Mouse (Mus musculus): ENCODE measurements at regions not wholly inside any gene's neighbourhood (a gene's known extent, or its start where the extent isn't known, plus 50 kb on each side); places are given as distances from the start of the nearest gene placed in this dataset.

GRCm38 (mm10) chr15:62952487-62953214, 892.3 kb downstream of the Gsdmc2 start:
- Histone ChIP-seq H3K9me3 (replicated peaks; ENCODE audit: control insufficient read depth, low read length) (no peaks in the 10 kb centered on the region), H3K36me3 (replicated peaks; ENCODE audit: control insufficient read depth, insufficient read depth, low read depth, low read length) (no peaks in the 10 kb centered on the region), H3K4me1 (ENCODE audit: control insufficient read depth, insufficient read depth, low read length) (no peaks in the 10 kb centered on the region), H3K4me2 (ENCODE audit: low read depth, low read length) (no peak overlapping the region), H3K9ac (replicated peaks; ENCODE audit: low read length) (no peak overlapping the region), H3K4me3 (ENCODE audit: low read depth, low read length) (no peak overlapping the region), H3K27ac (replicated peaks; ENCODE audit: low read depth, low read length) (no peak overlapping the region), H3K27me3 (ENCODE audit: control insufficient read depth, insufficient read depth, low read length) (no peaks in the 10 kb centered on the region)
- WGBS: 49% methylated on average over 5 of the region's 5 CpGs
- peak; percentile 17 for DNase-seq (ENCODE audit: low spot score)
- ATAC-seq (replicated peaks; ENCODE audit: insufficient number of reproducible peaks, low FRiP score, low TSS enrichment, low read depth): no peak

GRCm38 (mm10) chr15:62939416-62939815, 905.6 kb downstream of the Gsdmc2 start:
- H3K27ac ChIP-seq (replicated peaks; ENCODE audit: low read depth, low read length): no peak overlapping the region
- no peaks in the 10 kb centered on the region for H3K9me3 ChIP-seq (replicated peaks; ENCODE audit: control insufficient read depth, low read length)
- no peaks in the 10 kb centered on the region for H3K27me3 ChIP-seq (ENCODE audit: control insufficient read depth, insufficient read depth, low read length)
- H3K9ac ChIP-seq (replicated peaks; ENCODE audit: low read length): no peak overlapping the region
- WGBS: 81% methylated on average over 2 of the region's 2 CpGs
- no peak overlapping the region for H3K4me3 ChIP-seq (ENCODE audit: low read depth, low read length)
- DNase-seq (ENCODE audit: low spot score) (no peak), ATAC-seq (replicated peaks; ENCODE audit: insufficient number of reproducible peaks, low FRiP score, low TSS enrichment, low read depth) (no peak)
- H3K36me3 ChIP-seq (replicated peaks; ENCODE audit: control insufficient read depth, insufficient read depth, low read depth, low read length): no peaks in the 10 kb centered on the region
- no peaks in the 10 kb centered on the region for H3K4me1 ChIP-seq (ENCODE audit: control insufficient read depth, insufficient read depth, low read length)
- H3K4me2 ChIP-seq (ENCODE audit: low read depth, low read length): no peak overlapping the region

GRCm38 (mm10) chr15:62937756-62938155, 907.2 kb downstream of the Gsdmc2 start:
- ATAC-seq (replicated peaks; ENCODE audit: insufficient number of reproducible peaks, low FRiP score, low TSS enrichment, low read depth) (no peak), DNase-seq (ENCODE audit: low spot score) (no peak)
- H3K27me3 ChIP-seq (ENCODE audit: control insufficient read depth, insufficient read depth, low read length): no peaks in the 10 kb centered on the region
- no peaks in the 10 kb centered on the region for H3K9me3 ChIP-seq (replicated peaks; ENCODE audit: control insufficient read depth, low read length)
- no peak overlapping the region for H3K9ac ChIP-seq (replicated peaks; ENCODE audit: low read length)
- H3K27ac ChIP-seq (replicated peaks; ENCODE audit: low read depth, low read length): no peak overlapping the region
- no peaks in the 10 kb centered on the region for H3K36me3 ChIP-seq (replicated peaks; ENCODE audit: control insufficient read depth, insufficient read depth, low read depth, low read length)
- 81% methylated on average over 4 of the region's 4 CpGs for WGBS
- no peak overlapping the region for H3K4me3 ChIP-seq (ENCODE audit: low read depth, low read length)
- H3K4me2 ChIP-seq (ENCODE audit: low read depth, low read length): no peak overlapping the region
- no peaks in the 10 kb centered on the region for H3K4me1 ChIP-seq (ENCODE audit: control insufficient read depth, insufficient read depth, low read length)

- Histone ChIP-seq H3K4me3 (ENCODE audit: low read depth, low read length) (no peak overlapping the region), H3K9me3 (replicated peaks; ENCODE audit: control insufficient read depth, low read length) (no peaks in the 10 kb centered on the region), H3K27me3 (ENCODE audit: control insufficient read depth, insufficient read depth, low read length) (no peaks in the 10 kb centered on the region), H3K4me1 (ENCODE audit: control insufficient read depth, insufficient read depth, low read length) (no peaks in the 10 kb centered on the region), H3K36me3 (replicated peaks; ENCODE audit: control insufficient read depth, insufficient read depth, low read depth, low read length) (no peaks in the 10 kb centered on the region), H3K27ac (replicated peaks; ENCODE audit: low read depth, low read length) (no peak overlapping the region), H3K4me2 (ENCODE audit: low read depth, low read length) (no peak overlapping the region), H3K9ac (replicated peaks; ENCODE audit: low read length) (no peak overlapping the region)
- ATAC-seq (replicated peaks; ENCODE audit: insufficient number of reproducible peaks, low FRiP score, low TSS enrichment, low read depth): no peak
- DNase-seq (ENCODE audit: low spot score): peak; percentile 40
Observed at GRCm38 (mm10) chr15:62934522-62935189, 910.3 kb downstream of the Gsdmc2 start.

- H3K4me3 ChIP-seq (ENCODE audit: low read depth, low read length): no peak overlapping the region
- H3K27ac ChIP-seq (replicated peaks; ENCODE audit: low read depth, low read length): no peak overlapping the region
- DNase-seq (ENCODE audit: low spot score) (no peak), ATAC-seq (replicated peaks; ENCODE audit: insufficient number of reproducible peaks, low FRiP score, low TSS enrichment, low read depth) (no peak)
- no peaks in the 10 kb centered on the region for H3K27me3 ChIP-seq (ENCODE audit: control insufficient read depth, insufficient read depth, low read length)
- WGBS: 93% methylated on average over 2 of the region's 2 CpGs
- no peak overlapping the region for H3K9ac ChIP-seq (replicated peaks; ENCODE audit: low read length)
- no peaks in the 10 kb centered on the region for H3K9me3 ChIP-seq (replicated peaks; ENCODE audit: control insufficient read depth, low read length)
- H3K36me3 ChIP-seq (replicated peaks; ENCODE audit: control insufficient read depth, insufficient read depth, low read depth, low read length): no peaks in the 10 kb centered on the region
- H3K4me2 ChIP-seq (ENCODE audit: low read depth, low read length): no peak overlapping the region
- no peaks in the 10 kb centered on the region for H3K4me1 ChIP-seq (ENCODE audit: control insufficient read depth, insufficient read depth, low read length)
Observed at GRCm38 (mm10) chr15:62920520-62920919, 924.5 kb downstream of the Gsdmc2 start.

GRCm38 (mm10) chr15:62919264-62919663, 925.7 kb downstream of the Gsdmc2 start:
- no peak for ATAC-seq (replicated peaks; ENCODE audit: insufficient number of reproducible peaks, low FRiP score, low TSS enrichment, low read depth)
- Histone ChIP-seq H3K4me3 (ENCODE audit: low read depth, low read length) (no peak overlapping the region), H3K9me3 (replicated peaks; ENCODE audit: control insufficient read depth, low read length) (no peaks in the 10 kb centered on the region)

GRCm38 (mm10) chr15:62908379-62908778, 936.6 kb downstream of the Gsdmc2 start:
- no peak overlapping the region for H3K27ac ChIP-seq (replicated peaks; ENCODE audit: low read depth, low read length)
- ATAC-seq (replicated peaks; ENCODE audit: insufficient number of reproducible peaks, low FRiP score, low TSS enrichment, low read depth) (no peak), DNase-seq (ENCODE audit: low spot score) (no peak)
- WGBS: 48% methylated on average over 4 of the region's 4 CpGs
- H3K4me2 ChIP-seq (ENCODE audit: low read depth, low read length): no peak overlapping the region
- H3K9me3 ChIP-seq (replicated peaks; ENCODE audit: control insufficient read depth, low read length): no peaks in the 10 kb centered on the region
- H3K4me3 ChIP-seq (ENCODE audit: low read depth, low read length): no peak overlapping the region
- no peaks in the 10 kb centered on the region for H3K36me3 ChIP-seq (replicated peaks; ENCODE audit: control insufficient read depth, insufficient read depth, low read depth, low read length)
- H3K9ac ChIP-seq (replicated peaks; ENCODE audit: low read length): no peak overlapping the region
- no peaks in the 10 kb centered on the region for H3K27me3 ChIP-seq (ENCODE audit: control insufficient read depth, insufficient read depth, low read length)
- no peaks in the 10 kb centered on the region for H3K4me1 ChIP-seq (ENCODE audit: control insufficient read depth, insufficient read depth, low read length)

More at GRCm38 (mm10) chr15:62919264-62919663, 925.7 kb downstream of the Gsdmc2 start:
- Histone ChIP-seq H3K36me3 (replicated peaks; ENCODE audit: control insufficient read depth, insufficient read depth, low read depth, low read length) (no peaks in the 10 kb centered on the region), H3K27ac (replicated peaks; ENCODE audit: low read depth, low read length) (no peak overlapping the region), H3K9ac (replicated peaks; ENCODE audit: low read length) (no peak overlapping the region), H3K27me3 (ENCODE audit: control insufficient read depth, insufficient read depth, low read length) (no peaks in the 10 kb centered on the region), H3K4me1 (ENCODE audit: control insufficient read depth, insufficient read depth, low read length) (no peaks in the 10 kb centered on the region), H3K4me2 (ENCODE audit: low read depth, low read length) (no peak overlapping the region)
- no peak for DNase-seq (ENCODE audit: low spot score)

GRCm38 (mm10) chr15:62907181-62907580, 937.8 kb downstream of the Gsdmc2 start:
- no peaks in the 10 kb centered on the region for H3K9me3 ChIP-seq (replicated peaks; ENCODE audit: control insufficient read depth, low read length)
- 97% methylated on average over 2 of the region's 2 CpGs for WGBS
- ATAC-seq (replicated peaks; ENCODE audit: insufficient number of reproducible peaks, low FRiP score, low TSS enrichment, low read depth) (no peak), DNase-seq (ENCODE audit: low spot score) (no peak)
- no peak overlapping the region for H3K27ac ChIP-seq (replicated peaks; ENCODE audit: low read depth, low read length)
- no peaks in the 10 kb centered on the region for H3K36me3 ChIP-seq (replicated peaks; ENCODE audit: control insufficient read depth, insufficient read depth, low read depth, low read length)
- H3K27me3 ChIP-seq (ENCODE audit: control insufficient read depth, insufficient read depth, low read length): no peaks in the 10 kb centered on the region
- H3K4me1 ChIP-seq (ENCODE audit: control insufficient read depth, insufficient read depth, low read length): no peaks in the 10 kb centered on the region
- H3K4me2 ChIP-seq (ENCODE audit: low read depth, low read length): no peak overlapping the region
- H3K4me3 ChIP-seq (ENCODE audit: low read depth, low read length): no peak overlapping the region
- H3K9ac ChIP-seq (replicated peaks; ENCODE audit: low read length): no peak overlapping the region

Measured in embryonic facial prominence, embryonic 11.5 days (tissue).